Mouse (Mus musculus): ENCODE data around the gene Gm340.

The Gm340 gene

DNA sequence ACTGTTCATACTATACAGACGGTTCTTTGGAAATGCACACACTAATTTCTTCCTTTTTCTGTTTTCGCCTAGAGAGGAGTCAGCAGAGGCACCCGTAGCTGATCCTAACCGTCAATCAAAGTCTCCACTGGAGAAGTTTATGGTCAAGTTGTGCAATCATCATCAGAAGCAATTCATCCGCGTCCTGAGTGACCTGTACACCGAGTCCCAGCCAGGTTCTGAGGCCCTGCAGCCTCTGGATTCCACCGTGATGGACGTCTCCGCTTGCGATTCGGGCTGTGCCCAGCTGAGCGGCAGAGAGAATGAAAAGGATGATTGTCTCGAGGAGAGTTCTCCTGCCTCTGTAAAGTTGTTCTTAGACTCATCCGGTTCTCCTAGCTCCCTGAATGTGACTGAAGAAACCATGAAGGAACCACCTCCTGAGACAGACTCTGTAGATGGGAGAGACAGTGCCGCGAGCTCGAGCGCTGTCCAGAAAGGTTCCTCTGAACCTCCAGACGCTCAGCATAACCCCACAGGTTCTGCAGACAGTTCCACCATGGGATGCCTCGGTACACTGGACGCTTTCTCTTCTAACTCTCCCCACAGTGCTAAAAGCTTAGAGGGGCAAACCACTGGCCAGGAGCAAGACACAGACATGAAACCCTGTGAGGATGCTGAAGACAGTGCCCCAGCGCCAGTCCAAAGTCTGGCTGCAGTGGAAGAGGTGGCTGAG lies at the start of gene Gm340:
Gm340 (plus strand) TSS at position 665 of the 715 bp plus-strand sequence.
- no peak for DNase-seq (ENCODE audit: low spot score in 2 of 2)

DNA sequence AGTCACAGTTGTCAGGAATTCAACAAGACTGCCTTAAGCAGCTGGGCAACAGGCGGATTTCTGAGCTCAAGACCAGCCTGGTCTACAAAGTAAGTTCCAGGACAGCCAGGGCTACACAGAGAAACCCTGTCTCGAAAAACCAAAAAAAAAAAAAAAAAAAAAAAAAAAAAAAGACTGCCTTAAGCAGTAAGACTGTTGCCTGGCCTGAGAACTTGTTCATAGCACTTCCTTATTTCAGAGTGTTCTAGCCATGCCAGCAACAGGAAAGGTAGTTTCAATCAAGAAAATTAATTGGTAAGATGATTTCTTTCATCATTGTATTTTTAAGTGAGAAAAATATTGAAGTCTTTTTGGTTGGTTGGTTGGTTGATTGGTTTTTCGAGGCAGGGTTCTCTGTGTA lies 48.1 kb upstream of the Gm340 start:
- no peak for DNase-seq (ENCODE audit: low spot score in 2 of 2)

GRCm38 (mm10) chr19:41556981-41557380 lies 25.2 kb upstream of the Gm340 start:
- no peak for DNase-seq (ENCODE audit: low spot score in 2 of 2)

DNA sequence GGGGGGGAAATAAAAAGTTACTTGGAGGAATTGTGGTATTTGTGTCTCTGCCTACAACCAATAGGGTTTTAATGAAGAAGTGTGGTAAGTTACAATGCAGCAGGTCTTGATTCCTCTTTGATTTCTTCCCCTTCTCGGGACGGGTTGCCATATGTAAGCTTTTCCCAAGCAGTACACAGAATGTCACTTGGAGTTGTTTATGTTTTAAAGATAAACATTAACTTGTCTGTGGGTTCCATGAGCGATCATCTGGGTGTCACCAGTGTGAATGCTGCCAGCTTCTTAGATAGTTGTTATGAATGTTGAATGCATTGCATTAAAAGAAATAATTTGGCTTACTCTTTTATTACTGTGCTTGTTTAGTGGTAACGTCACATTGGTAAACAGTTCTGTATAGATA lies 24.7 kb upstream of the Gm340 start:
- no peak for DNase-seq (ENCODE audit: low spot score in 2 of 2)

DNA sequence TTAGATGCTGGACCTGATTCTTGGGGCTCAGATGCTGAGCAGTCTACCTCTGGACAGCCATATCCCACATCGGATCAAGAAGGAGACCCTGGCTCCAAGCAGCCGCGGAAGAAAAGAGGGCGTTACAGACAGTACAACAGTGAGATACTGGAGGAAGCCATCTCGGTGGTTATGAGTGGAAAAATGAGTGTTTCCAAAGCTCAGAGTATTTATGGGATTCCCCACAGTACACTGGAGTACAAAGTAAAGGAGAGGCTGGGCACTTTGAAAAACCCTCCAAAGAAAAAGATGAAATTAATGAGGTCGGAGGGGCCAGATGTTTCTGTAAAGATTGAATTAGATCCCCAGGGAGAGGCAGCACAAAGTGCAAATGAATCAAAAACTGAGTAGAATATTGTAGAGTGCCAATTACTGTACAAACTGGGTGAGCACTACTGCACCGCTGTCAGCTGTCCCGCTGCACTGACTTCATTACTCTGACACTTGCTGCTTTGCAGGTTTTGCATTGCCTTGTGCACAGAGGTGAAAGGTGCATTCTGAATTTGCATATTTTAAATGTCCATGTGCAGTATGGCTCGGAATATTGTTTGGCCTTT lies 23.2 kb upstream of the Gm340 start:
- no peak for DNase-seq (ENCODE audit: low spot score in 2 of 2)

DNA sequence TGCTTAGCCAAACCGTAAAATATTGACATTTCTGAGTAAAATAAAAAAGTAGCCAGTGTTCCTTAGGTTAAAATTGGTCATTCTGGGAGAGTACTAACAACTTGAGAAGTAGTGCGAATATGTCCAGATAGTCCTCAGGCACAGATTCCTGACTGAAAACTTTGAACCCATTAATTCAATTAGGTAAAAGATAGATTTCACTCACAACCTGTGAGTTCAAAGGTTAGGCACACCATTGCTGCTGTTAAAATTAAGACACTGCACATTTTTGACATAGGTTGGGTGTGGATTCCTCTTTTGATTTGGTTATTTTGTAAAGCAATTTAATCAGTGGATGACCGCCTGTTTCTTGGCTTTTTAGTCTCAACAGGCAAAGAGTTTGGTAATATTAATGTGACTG lies 21.3 kb upstream of the Gm340 start:
- DNase-seq (ENCODE audit: low spot score in 2 of 2): no peak

GRCm38 (mm10) chr19:41568791-41569190 lies 13.4 kb upstream of the Gm340 start:
- DNase-seq (ENCODE audit: low spot score in 2 of 2): no peak

DNA sequence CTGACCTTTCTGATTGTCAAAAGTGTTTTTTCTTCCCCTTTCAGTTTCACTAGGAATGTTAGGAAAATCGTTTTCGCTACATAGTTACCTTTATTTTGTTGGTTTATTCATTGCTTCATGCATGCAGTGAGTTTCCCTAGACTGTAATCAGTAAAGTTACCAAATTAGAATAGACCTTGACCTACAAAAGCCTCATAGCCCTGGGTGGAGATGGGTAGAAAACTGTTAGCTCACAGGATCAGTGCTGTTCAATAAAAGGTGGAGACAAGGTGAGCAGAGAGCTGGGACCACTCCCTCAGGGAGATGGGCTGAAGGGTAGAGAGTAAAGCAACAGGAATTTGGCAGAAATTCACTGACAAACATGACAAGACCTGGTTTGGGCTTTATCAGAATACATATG lies 8.5 kb upstream of the Gm340 start:
- no peak for DNase-seq (ENCODE audit: low spot score in 2 of 2)

DNA sequence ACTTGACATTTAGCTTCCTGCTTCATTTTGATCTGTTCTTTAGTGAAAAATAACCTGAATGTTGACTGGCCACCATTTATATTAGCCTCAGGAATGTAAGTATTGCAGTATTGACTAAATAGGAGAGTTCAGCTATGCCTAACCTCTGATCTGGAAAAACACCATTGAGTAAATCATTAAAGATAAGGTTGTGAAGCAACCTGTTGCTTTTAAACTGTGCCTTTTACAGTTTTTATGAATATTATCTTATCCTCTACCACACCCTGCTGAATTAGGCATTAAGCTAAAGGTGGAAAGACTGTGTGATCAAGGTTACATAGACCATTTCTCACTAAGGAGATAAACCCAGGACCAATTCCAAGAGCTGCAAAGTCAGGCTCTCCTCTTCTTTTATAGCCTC lies 4.6 kb upstream of the Gm340 start:
- no peak for DNase-seq (ENCODE audit: low spot score in 2 of 2)

- no peak for DNase-seq (ENCODE audit: low spot score in 2 of 2)
Observed at GRCm38 (mm10) chr19:41579311-41579920, 2.8 kb upstream of the Gm340 start.

GRCm38 (mm10) chr19:41582918-41583514 lies 846 bp downstream of the Gm340 start:
- no peak for DNase-seq (ENCODE audit: low spot score in 2 of 2)

DNA sequence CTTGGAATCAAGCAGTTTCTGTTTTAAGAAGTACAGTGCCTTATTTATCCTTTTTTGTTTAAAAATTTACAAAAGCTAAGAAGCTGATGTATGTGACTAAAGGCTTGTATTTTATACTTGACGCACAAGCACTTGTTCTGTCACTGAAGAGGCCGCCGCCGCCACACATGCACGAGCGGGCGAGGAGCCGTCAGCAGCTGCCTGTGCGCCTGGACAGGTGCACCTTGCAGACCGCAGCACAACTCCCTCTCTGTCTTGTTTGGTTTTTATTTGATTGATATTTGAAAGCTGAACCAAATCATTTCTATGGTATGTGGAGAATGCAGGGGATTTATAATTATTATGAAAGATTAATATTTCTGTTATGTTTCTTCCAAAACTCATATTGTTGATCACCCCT lies 4.6 kb downstream of the Gm340 start:
- no peak for DNase-seq (ENCODE audit: low spot score in 2 of 2)

GRCm38 (mm10) chr19:41587431-41588222 lies 5.5 kb downstream of the Gm340 start:
- DNase-seq (ENCODE audit: low spot score in 2 of 2): no peak

GRCm38 (mm10) chr19:41589026-41589425 lies 6.9 kb downstream of the Gm340 start:
- DNase-seq (ENCODE audit: low spot score in 2 of 2): no peak

GRCm38 (mm10) chr19:41589681-41590080 lies 7.5 kb downstream of the Gm340 start:
- DNase-seq (ENCODE audit: low spot score in 2 of 2): no peak

DNA sequence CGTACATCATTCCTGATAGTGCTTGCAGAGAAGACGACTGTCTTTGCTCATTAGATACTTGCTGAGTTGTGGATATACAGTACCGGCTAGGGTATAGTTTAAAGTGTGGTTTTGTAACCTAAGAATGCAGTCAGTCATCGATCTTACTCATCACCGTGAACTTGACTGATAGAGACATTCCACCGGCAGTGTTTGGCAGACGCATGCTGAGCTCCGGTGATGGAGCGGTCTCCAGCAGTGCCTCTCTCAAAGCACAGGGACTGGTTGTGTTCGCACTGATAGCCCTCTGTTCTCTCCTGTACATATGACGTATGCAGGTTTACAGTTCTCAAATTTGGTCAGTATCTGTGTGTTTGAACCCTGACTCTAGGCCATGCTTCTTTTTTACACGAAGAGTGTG lies 9.6 kb downstream of the Gm340 start:
- DNase-seq (ENCODE audit: low spot score in 2 of 2): no peak

GRCm38 (mm10) chr19:41597170-41597894 lies 15.2 kb downstream of the Gm340 start:
- no peak for DNase-seq (ENCODE audit: low spot score in 2 of 2)

- DNase-seq (ENCODE audit: low spot score in 2 of 2): no peak
Observed at GRCm38 (mm10) chr19:41600647-41601046, 18.5 kb downstream of the Gm340 start.

GRCm38 (mm10) chr19:41606208-41606987 lies 24.2 kb downstream of the Gm340 start:
- DNase-seq (ENCODE audit: low spot score in 2 of 2): no peak

DNA sequence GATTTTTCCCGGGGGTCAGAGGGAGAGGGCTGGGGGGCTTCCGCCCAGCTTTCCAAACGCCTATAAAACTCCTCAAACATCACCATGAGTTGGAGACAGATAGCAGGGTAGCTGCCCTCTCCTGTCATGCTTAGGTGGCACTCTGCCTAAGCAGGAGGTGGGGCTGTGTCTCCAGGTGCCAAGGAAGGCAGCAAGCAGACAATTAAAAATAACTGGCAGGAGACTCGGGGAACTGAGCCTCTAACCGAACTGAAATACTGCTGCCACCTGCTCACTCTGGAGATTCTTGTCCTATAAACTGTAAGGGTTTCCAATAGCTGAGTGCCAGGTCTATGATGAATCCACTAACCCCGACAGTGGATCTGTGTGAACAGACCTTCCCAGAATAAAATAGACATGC lies 29.5 kb downstream of the Gm340 start:
- no peak for DNase-seq (ENCODE audit: low spot score in 2 of 2)

All from frontal cortex, postnatal 25 days (tissue).